Mouse (Mus musculus) frontal cortex, postnatal 36 days (tissue): Measurements from ENCODE around the gene Asap2.

Source experiments
- DNase-seq, 2 experiments: peaks; one replicate each; pipeline ENCODE4 v3.0.0; 2022; ENCODE audit warnings: low spot score in 2 of 2

Gene Asap2

GRCm38 (mm10) chr12:21264970-21265369 lies 274.7 kb downstream of the Asap2 start:
- no peak for DNase-seq

GRCm38 (mm10) chr12:21265501-21265900 lies 275.2 kb downstream of the Asap2 start:
- DNase-seq = no peak

- DNase-seq = peak; percentile 62 to 76
Observed at GRCm38 (mm10) chr12:21265946-21266783, 275.9 kb downstream of the Asap2 start.

GRCm38 (mm10) chr12:21266784-21267098 lies 276.5 kb downstream of the Asap2 start:
- DNase-seq = no peak

GRCm38 (mm10) chr12:21268083-21268616 lies 277.9 kb downstream of the Asap2 start:
- DNase-seq = no peak

GRCm38 (mm10) chr12:21274446-21274845 lies 284.2 kb downstream of the Asap2 start:
- DNase-seq = no peak

- no peak for DNase-seq
Observed at GRCm38 (mm10) chr12:21277352-21277864, 287.1 kb downstream of the Asap2 start.

GRCm38 (mm10) chr12:21284761-21285441 lies 294.6 kb downstream of the Asap2 start, which contains the start of gene Cpsf3:
Gene Cpsf3 (plus strand): TSS chr12:21285391.
- DNase-seq = no peak

GRCm38 (mm10) chr12:21285508-21286242 lies 295.4 kb downstream of the Asap2 start:
- no peak for DNase-seq

GRCm38 (mm10) chr12:21286243-21286622 lies 296.0 kb downstream of the Asap2 start, which contains the start of gene Itgb1bp1:
Gene Itgb1bp1 (minus strand): TSS chr12:21286284.
- DNase-seq = peak; percentile 99

- DNase-seq = peak in 1 of 2 experiments; percentile 26
Observed at GRCm38 (mm10) chr12:21286712-21287650, 296.7 kb downstream of the Asap2 start.

- DNase-seq = no peak
Observed at GRCm38 (mm10) chr12:21288716-21289395, 298.6 kb downstream of the Asap2 start.

GRCm38 (mm10) chr12:21289651-21290050 lies 299.4 kb downstream of the Asap2 start:
- no peak for DNase-seq

GRCm38 (mm10) chr12:21298856-21299255 lies 308.6 kb downstream of the Asap2 start:
- no peak for DNase-seq

- no peak for DNase-seq
Observed at GRCm38 (mm10) chr12:21301324-21301723, 311.1 kb downstream of the Asap2 start.

GRCm38 (mm10) chr12:21301932-21302331 lies 311.7 kb downstream of the Asap2 start:
- DNase-seq = no peak

GRCm38 (mm10) chr12:21302361-21302783 lies 312.1 kb downstream of the Asap2 start:
- DNase-seq = no peak

- no peak for DNase-seq
Observed at GRCm38 (mm10) chr12:21305741-21306140, 315.5 kb downstream of the Asap2 start.

GRCm38 (mm10) chr12:21306721-21307120 lies 316.5 kb downstream of the Asap2 start:
- DNase-seq = no peak

- DNase-seq = no peak
Observed at GRCm38 (mm10) chr12:21312201-21312600, 321.9 kb downstream of the Asap2 start.
